Mouse (Mus musculus): ENCODE measurements around the gene Plet1. TPM values are rescaled to one million over a fixed set of nuclear protein-coding genes. Genes with fewer than 3 reads are reported as not detected.
A peak's percentile ranks its signal among the peaks of the same experiment; 100 is the strongest.

The Plet1 gene
- total RNA-seq, 4 experiments from 2014 or later = not detected

GRCm38 (mm10) chr9:50533791-50534190 lies 39.5 kb downstream of the Plet1 start:
- DNase-seq (ENCODE audit: low spot score in 2 of 2) = no peak

- DNase-seq (ENCODE audit: low spot score in 2 of 2) = no peak
These were observed 41.6 kb downstream of the Plet1 start for GRCm38 (mm10) chr9:50535930-50536329.

GRCm38 (mm10) chr9:50536603-50537135 lies 42.3 kb downstream of the Plet1 start:
- no peak for DNase-seq (ENCODE audit: low spot score in 2 of 2)

GRCm38 (mm10) chr9:50537295-50537694 lies 43.0 kb downstream of the Plet1 start:
- no peak for DNase-seq (ENCODE audit: low spot score in 2 of 2)

GRCm38 (mm10) chr9:50540170-50540569 lies 45.8 kb downstream of the Plet1 start:
- DNase-seq (ENCODE audit: low spot score in 2 of 2) = no peak

GRCm38 (mm10) chr9:50542401-50542800 lies 48.1 kb downstream of the Plet1 start:
- DNase-seq (ENCODE audit: low spot score in 2 of 2) = no peak

- DNase-seq (ENCODE audit: low spot score in 2 of 2) = no peak
These were observed 53.6 kb downstream of the Plet1 start for GRCm38 (mm10) chr9:50547859-50548478.

GRCm38 (mm10) chr9:50548936-50549335 lies 54.6 kb downstream of the Plet1 start:
- DNase-seq (ENCODE audit: low spot score in 2 of 2) = no peak

GRCm38 (mm10) chr9:50552206-50552605 lies 57.9 kb downstream of the Plet1 start:
- no peak for DNase-seq (ENCODE audit: low spot score in 2 of 2)

GRCm38 (mm10) chr9:50553547-50553946 lies 59.2 kb downstream of the Plet1 start:
- no peak for DNase-seq (ENCODE audit: low spot score in 2 of 2)

- DNase-seq (ENCODE audit: low spot score in 2 of 2) = peak; percentile 51 to 79
These were observed 60.1 kb downstream of the Plet1 start, which contains the start of gene Il18 for GRCm38 (mm10) chr9:50554241-50555093. Gene Il18, plus strand, starts transcription at chr9:50554827.

GRCm38 (mm10) chr9:50555094-50555446 lies 60.7 kb downstream of the Plet1 start, which contains the start of gene Bco2:
Gene Bco2, minus strand, starts transcription at chr9:50555181.
- no peak for DNase-seq (ENCODE audit: low spot score in 2 of 2)

Other genes starting within 250 kb of the Plet1 start
- 100 to 1,000 TPM; 353 to 500 (median 419) TPM for gene Rpl10-ps3, start 149.6 kb upstream of the Plet1 start, total RNA-seq (2022)
- 10 to 100 TPM; 28.2 to 31.7 (median 29.5) TPM for gene Pts, start 34.2 kb downstream of the Plet1 start, total RNA-seq (2022)
- 10 to 100 TPM; 20.2 to 26.5 (median 25.1) TPM for gene Il18, start 60.3 kb downstream of the Plet1 start, total RNA-seq (2022)
- 1 to 10 TPM; 4.1 to 4.8 (median 4.4) TPM for gene Bco2, start 60.7 kb downstream of the Plet1 start, total RNA-seq (2022)
- not detected for gene Tex12, start 66.8 kb downstream of the Plet1 start, total RNA-seq (2022)
- gene Sdhd, start 109.3 kb downstream of the Plet1 start, total RNA-seq (2022) = 100 to 1,000 TPM; 102 to 113 (median 109) TPM
- gene Timm8b, start 109.4 kb downstream of the Plet1 start, total RNA-seq (2022) = 100 to 1,000 TPM; 195 to 210 (median 203) TPM
- gene Pih1d2, start 122.8 kb downstream of the Plet1 start, total RNA-seq (2022) = 1 to 10 TPM; 2.3 to 4.4 (median 3.2) TPM
- 10 to 100 TPM; 19.5 to 20.4 (median 20.2) TPM for gene Nkapd1, start 122.9 kb downstream of the Plet1 start, total RNA-seq (2022)
- gene Dlat, start 165.3 kb downstream of the Plet1 start, total RNA-seq (2022) = 100 to 1,000 TPM; 110 to 123 (median 118) TPM
- gene Dixdc1, start 245.0 kb downstream of the Plet1 start, total RNA-seq (2022) = 10 to 100 TPM; 67.0 to 85.3 (median 71.8) TPM

All from left cerebral cortex, adult 8-10 months (tissue).